Mouse (Mus musculus) heart, postnatal 0 days (tissue): Measurements from ENCODE around the gene Snph.

Source experiments
- CTCF ChIP-seq: IDR thresholded peaks from 2 replicates; pipeline ENCODE4 v1.5.1; 2016; ENCODE audit warnings: antibody characterized with exemption, control low read depth, low read depth
- EP300 ChIP-seq: IDR thresholded peaks from 2 replicates; pipeline ENCODE4 v1.6.1; 2016; ENCODE audit warnings: antibody characterized with exemption, low read depth

- no peak for TF ChIP-seq EP300
- TF ChIP-seq CTCF: no peak
Observed at GRCm38 (mm10) chr2:151631406-151632158, 811 bp downstream of the Snph start.
